Mouse (Mus musculus) midbrain, embryonic 11.5 days (tissue): ENCODE data around the gene Pard3. TPM values are rescaled to one million over a fixed set of nuclear protein-coding genes. Genes with fewer than 3 reads are reported as not detected.
"Not testable (repeated sequence)": the region's sequence is repeated elsewhere in the genome, so short reads cannot be mapped to it uniquely, and the experiment has no call there.

Source experiments
- ATAC-seq: fragments of 200-750 bp; cut with Nextera tagmentation; 2 replicates; pipeline ENCODE4 v1.8.0; 2017; ENCODE audit warnings: moderate TSS enrichment, moderate library complexity; ENCODE audit not compliant: low FRiP score
- DNase-seq: peaks from one replicate; pipeline ENCODE4 v3.0.0; 2015; ENCODE audit warnings: low spot score; ENCODE audit errors: missing footprints
- H3K27ac ChIP-seq: fragments of 300-500 bp; sonication (generic); 2 replicates; pipeline ENCODE4 v1.5.1; 2014; ENCODE audit warnings: low read depth, low read length
- H3K27me3 ChIP-seq: fragments of 300-500 bp; sonication (generic); 2 replicates; pipeline ENCODE4 v1.6.1; 2014; ENCODE audit warnings: mild to moderate bottlenecking, low read length, moderate library complexity, mixed read lengths; ENCODE audit not compliant: control insufficient read depth, insufficient read depth
- H3K36me3 ChIP-seq: fragments of 300-500 bp; sonication (generic); 2 replicates; pipeline ENCODE4 v1.6.1; 2014; ENCODE audit warnings: mild to moderate bottlenecking, low read length, moderate library complexity, mixed read lengths; ENCODE audit not compliant: control insufficient read depth, insufficient read depth
- H3K4me1 ChIP-seq: fragments of 300-500 bp; sonication (generic); 2 replicates; pipeline ENCODE4 v1.6.1; 2014; ENCODE audit warnings: low read length; ENCODE audit not compliant: control insufficient read depth, insufficient read depth
- H3K4me2 ChIP-seq: fragments of 300-500 bp; sonication (generic); 2 replicates; pipeline ENCODE4 v1.6.1; 2014; ENCODE audit warnings: mild to moderate bottlenecking, moderate library complexity
- H3K4me3 ChIP-seq: fragments of 300-500 bp; sonication (generic); 2 replicates; pipeline ENCODE4 v1.5.1; 2014; ENCODE audit warnings: low read depth, low read length
- H3K9ac ChIP-seq: fragments of 300-500 bp; sonication (generic); 2 replicates; pipeline ENCODE4 v1.6.1; 2014; ENCODE audit warnings: low read length
- H3K9me3 ChIP-seq: fragments of 300-500 bp; sonication (generic); 2 replicates; pipeline ENCODE4 v1.6.1; 2016; ENCODE audit warnings: low read length; ENCODE audit not compliant: control insufficient read depth
- WGBS: fragments of 180-500 bp; shearing (Covaris S2); extraction: QIAGEN DNeasy Blood & Tissue Kit; methylation state at CpG from one replicate; pipeline ENCODE4 v1.1.7; 2014; 5-methylcytosine and 5-hydroxymethylcytosine counted together
- polyA plus RNA-seq: library from polyadenylated mRNA; unstranded; fragments of >200 nt; fragmentation: Nextera tagmentation; extraction: Ambion mirVana; gene quantifications from 2 replicates; pipeline ENCODE4 v1.2.1, GENCODE M21; 2014

Gene Pard3
- polyA plus RNA-seq, 1 experiment from 2014 or later: 30.4 TPM

DNA sequence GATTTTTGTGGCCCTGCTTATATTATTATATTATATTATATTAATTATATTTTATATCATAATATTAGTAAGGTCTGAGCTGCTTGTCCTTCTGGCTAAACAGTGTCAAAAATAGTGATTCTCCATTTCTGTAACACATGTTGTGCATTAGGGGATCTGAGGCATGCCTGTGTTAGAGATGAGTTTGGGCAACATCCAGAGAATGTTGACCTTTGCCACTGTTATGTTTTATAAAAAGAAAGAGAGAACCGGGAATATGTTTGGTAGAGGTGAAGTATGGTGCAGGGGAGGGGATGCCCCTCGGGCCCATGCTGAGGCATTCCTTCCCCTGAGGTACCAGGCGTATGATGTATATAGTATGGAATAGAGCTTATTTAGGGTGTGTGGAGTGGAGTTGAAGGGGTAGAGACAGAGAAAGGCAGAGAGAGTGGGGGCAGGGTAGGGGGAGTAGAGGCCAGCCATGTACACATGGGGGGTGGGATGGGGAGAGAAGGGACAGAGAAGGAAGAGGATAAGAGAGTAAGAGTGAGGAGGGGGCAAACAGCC lies 95.8 kb downstream of the Pard3 start:
- H3K27me3 ChIP-seq: no peaks in the 10 kb centered on the region
- H3K4me3 ChIP-seq: no peak overlapping the region
- H3K36me3 ChIP-seq: no peaks in the 10 kb centered on the region
- 0 out of 2 replicates have a peak, but pooled peaks cover 2% of the 10 kb centered on the region for H3K4me1 ChIP-seq
- no peak for ATAC-seq
- WGBS: 75% methylated on average over 3 of the region's 3 CpGs
- H3K9ac ChIP-seq: no peak overlapping the region
- H3K9me3 ChIP-seq: no peaks in the 10 kb centered on the region
- H3K4me2 ChIP-seq: no peak overlapping the region
- peak; percentile 75 for DNase-seq
- H3K27ac ChIP-seq: no peak overlapping the region

DNA sequence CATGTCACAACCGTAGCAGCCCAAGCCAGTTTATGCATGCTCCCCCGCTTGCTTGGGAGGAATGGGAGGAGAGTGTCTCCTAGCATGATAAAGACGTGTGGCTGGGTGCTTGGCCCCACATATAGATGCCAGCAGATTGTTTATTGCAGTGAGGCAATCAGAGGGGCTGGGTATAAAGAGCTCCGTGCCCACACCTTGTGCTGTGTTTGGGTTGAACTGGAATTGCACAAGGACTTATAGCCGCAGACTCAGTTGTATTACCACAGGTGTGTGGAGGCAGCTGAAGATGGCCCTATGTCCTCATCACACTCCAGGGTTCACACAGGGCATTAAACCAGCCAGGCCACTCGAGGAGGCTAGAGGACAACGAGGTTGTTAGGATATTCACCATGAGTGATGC lies 98.2 kb downstream of the Pard3 start:
- Histone ChIP-seq H3K9ac (no peak overlapping the region), H3K36me3 (no peaks in the 10 kb centered on the region), H3K9me3 (no peaks in the 10 kb centered on the region), H3K27ac (no peak overlapping the region), H3K4me1 (0 out of 2 replicates have a peak, but pooled peaks cover 2% of the 10 kb centered on the region), H3K4me3 (no peak overlapping the region), H3K4me2 (no peak overlapping the region), H3K27me3 (no peaks in the 10 kb centered on the region)
- ATAC-seq: no peak
- peak; percentile 23 for DNase-seq
- 89% methylated on average over 7 of the region's 7 CpGs for WGBS

DNA sequence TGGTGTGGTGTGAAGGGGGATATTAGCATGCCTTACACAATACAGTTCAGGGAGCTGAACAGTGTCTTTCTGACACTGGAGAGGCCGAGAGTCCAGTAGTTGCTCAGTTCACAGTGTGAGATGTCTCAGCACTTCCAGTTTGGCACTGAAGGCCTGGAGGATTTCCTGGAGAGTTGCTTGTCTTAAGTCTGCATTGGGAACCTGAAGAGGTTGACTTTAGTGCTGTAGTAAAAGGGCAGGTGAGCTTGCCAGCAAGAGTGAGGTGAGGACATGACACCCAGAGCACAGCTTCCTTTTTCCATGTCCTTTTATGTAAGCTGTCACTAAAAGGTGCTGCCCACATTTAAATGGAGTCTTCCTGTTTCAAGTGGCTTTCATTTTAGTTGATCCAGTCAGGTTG lies 99.1 kb downstream of the Pard3 start:
- Histone ChIP-seq H3K36me3 (no peaks in the 10 kb centered on the region), H3K27me3 (no peaks in the 10 kb centered on the region), H3K4me2 (no peak overlapping the region), H3K9me3 (no peaks in the 10 kb centered on the region), H3K9ac (no peak overlapping the region), H3K27ac (no peak overlapping the region), H3K4me3 (no peak overlapping the region), H3K4me1 (0 out of 2 replicates have a peak, but pooled peaks cover 2% of the 10 kb centered on the region)
- WGBS: 91% methylated on average over 1 of the region's 1 CpGs
- DNase-seq (peak; percentile 45), ATAC-seq (no peak)

DNA sequence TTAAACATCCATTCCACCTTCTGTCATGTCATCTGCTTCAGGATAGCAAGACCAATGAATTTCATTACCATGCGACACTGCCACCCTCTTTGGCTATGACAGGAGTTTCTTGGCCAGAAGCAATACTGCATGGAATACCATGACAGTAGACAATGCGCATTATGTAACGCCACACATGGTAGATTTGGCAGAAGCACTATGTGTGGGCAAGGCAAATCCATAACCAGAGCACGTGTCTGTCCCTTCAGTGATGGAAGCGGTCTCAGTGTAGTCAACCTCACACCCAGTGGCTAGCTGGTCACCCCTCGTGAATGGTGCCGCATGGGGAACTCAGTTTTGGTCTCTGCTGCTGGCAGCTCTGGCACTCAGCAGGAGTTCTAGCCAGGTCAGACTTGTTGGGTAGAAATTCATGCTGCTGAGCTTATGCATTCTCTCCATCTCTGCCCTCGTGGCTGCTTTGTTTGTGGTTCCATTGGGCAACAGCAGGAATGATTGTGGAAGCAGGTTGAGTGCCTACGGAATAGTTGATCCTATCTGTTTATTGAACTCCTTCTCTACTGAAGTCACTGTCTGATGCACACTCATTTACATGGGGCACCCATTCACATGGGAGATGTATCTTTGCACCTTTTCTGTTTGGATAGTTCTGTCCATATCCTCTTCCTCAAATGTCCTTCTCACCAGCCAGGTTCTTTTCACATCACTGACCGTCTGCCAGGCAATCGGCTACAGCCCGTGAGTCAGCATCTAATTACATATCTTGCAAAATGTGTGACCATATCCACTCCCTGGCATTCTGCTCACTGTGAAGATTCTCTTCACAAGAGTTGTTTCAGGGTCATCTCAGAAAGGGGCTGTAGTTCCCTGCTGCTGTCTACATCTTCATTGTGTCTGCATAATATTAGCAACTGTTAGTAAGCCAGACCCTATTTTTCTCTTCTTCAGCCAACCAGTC lies 100.9 kb downstream of the Pard3 start:
- no peak overlapping the region for H3K9ac ChIP-seq
- WGBS: 93% methylated on average over 12 of the region's 12 CpGs
- no peaks in the 10 kb centered on the region for H3K9me3 ChIP-seq
- no peak overlapping the region for H3K27ac ChIP-seq
- ATAC-seq (no peak), DNase-seq (peak; percentile 62)
- no peaks in the 10 kb centered on the region for H3K36me3 ChIP-seq
- H3K4me1 ChIP-seq: 0 out of 2 replicates have a peak, but pooled peaks cover 2% of the 10 kb centered on the region
- no peaks in the 10 kb centered on the region for H3K27me3 ChIP-seq
- H3K4me3 ChIP-seq: no peak overlapping the region
- no peak overlapping the region for H3K4me2 ChIP-seq

DNA sequence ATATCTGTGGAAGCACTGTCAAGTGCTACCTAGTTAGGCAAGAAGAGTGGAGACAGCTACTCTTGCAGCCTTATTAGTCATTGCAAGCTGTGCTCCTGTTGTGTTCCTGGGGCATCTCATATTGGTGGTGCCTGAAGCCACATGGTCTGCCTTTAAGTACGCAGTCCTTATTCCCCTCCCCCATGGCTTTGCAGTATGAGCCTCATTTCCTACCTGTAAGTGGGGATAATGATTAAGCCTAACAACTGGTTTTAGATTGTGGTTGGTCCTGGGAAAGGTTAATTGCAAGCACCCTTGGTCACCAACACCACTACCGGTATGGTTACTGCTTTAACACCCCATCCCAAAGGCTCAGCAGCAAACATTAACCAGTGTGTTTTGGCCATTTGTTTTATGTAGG lies 104.8 kb downstream of the Pard3 start:
- 93% methylated on average over 2 of the region's 2 CpGs for WGBS
- no peak for ATAC-seq
- no peaks in the 10 kb centered on the region for H3K4me1 ChIP-seq
- no peak overlapping the region for H3K4me3 ChIP-seq
- no peak overlapping the region for H3K27ac ChIP-seq
- no peaks in the 10 kb centered on the region for H3K9me3 ChIP-seq
- no peak overlapping the region for H3K9ac ChIP-seq
- peak; percentile 79 for DNase-seq
- no peaks in the 10 kb centered on the region for H3K27me3 ChIP-seq
- H3K36me3 ChIP-seq: no peaks in the 10 kb centered on the region
- no peak overlapping the region for H3K4me2 ChIP-seq

DNA sequence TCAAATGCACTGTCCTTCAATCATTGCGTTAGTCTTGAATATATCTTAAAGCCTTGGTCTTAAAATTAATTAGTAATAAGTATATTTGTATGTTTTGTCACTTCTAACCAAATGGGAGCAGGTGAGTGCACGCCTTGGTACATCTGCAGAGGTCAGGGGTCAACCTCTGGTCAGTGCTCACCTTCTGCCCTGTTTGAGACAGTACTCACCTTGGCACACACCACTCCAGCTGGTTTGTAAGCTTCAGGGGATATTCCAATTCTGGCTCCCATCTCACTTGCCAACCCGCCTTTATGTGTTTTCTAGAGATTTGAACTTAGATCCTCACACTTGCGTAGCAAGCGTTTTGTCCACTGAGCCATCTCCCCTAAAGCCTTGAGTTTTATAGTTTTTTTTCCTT lies 105.7 kb downstream of the Pard3 start:
- WGBS: 94% methylated on average over 5 of the region's 5 CpGs

DNA sequence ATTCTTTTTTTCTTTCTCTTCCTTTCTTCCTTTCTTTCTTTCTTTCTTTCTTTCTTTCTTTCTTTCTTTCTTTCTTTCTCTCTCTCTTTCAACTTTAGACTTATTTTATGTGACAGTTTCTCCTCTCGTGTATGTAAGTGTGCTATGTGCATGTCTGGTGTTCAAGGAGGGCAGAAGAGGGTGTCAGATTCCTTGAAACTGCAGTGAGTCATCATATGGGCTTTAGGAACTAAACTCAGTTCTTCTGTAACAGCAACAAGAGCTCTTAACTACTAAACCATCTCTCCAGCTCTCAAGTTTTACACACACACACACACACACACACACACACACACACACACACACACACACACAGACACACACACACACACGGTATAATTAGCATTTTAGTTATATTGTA lies 106.7 kb downstream of the Pard3 start:
- not testable (repeated sequence) for H3K9ac ChIP-seq, H3K9me3 ChIP-seq, H3K27me3 ChIP-seq, H3K4me1 ChIP-seq, H3K36me3 ChIP-seq, H3K4me2 ChIP-seq, DNase-seq, ATAC-seq, H3K27ac ChIP-seq, H3K4me3 ChIP-seq
- WGBS: 89% methylated on average over 2 of the region's 2 CpGs

More for the DNA sequence above, 105.7 kb downstream of the Pard3 start:
- Histone ChIP-seq H3K27ac (no peak overlapping the region), H3K4me1 (no peaks in the 10 kb centered on the region), H3K9ac (no peak overlapping the region), H3K36me3 (no peaks in the 10 kb centered on the region), H3K9me3 (no peaks in the 10 kb centered on the region), H3K27me3 (no peaks in the 10 kb centered on the region), H3K4me3 (no peak overlapping the region), H3K4me2 (no peak overlapping the region)
- ATAC-seq (no peak), DNase-seq (no peak)

DNA sequence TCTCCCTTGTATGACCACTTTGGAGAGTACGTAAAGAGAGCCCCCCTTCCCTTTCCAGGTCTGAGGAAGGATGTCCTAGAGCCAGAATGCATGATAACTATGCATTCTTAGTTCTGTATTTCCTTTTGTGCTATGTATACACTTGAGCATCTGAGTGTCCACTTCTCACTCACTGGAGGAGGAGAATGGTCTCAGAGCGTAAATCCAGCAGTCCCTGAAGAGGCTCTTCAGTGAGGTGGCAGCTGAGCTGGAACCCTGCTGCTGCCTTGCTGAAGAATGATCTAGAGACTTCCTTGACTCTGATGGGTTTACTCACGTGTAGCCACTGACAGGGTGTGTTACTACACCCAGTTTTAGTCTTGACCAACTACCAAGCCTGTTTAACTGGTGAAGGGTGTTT lies 107.2 kb downstream of the Pard3 start:
- DNase-seq (no peak), ATAC-seq (no peak)
- Histone ChIP-seq H3K4me1 (no peaks in the 10 kb centered on the region), H3K27me3 (no peaks in the 10 kb centered on the region), H3K27ac (no peak overlapping the region), H3K4me2 (no peak overlapping the region), H3K36me3 (no peaks in the 10 kb centered on the region), H3K9ac (no peak overlapping the region), H3K4me3 (no peak overlapping the region), H3K9me3 (no peaks in the 10 kb centered on the region)
- WGBS: 88% methylated on average over 3 of the region's 3 CpGs

DNA sequence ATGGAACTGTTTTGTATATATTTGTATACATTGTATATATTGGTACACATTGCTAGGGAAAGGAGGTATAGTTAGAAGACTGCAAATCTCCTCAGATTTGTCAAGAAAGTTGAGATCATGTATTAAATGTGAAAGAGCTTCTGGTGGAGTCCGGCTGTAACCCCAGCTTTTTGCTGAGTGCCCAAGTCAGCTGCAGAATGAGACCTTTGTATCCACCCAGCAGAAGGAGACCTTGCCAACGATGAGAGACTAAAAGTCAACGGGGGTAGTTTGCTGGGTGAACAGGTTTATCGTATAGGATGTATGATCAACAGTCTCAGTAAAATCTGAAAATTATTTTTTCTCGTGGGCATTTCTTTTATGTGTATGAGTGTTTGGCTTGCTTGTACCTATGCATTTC lies 109.8 kb downstream of the Pard3 start:
- Histone ChIP-seq H3K9me3 (no peaks in the 10 kb centered on the region), H3K27me3 (no peaks in the 10 kb centered on the region), H3K4me3 (no peak overlapping the region), H3K4me1 (no peaks in the 10 kb centered on the region), H3K4me2 (no peak overlapping the region), H3K36me3 (no peaks in the 10 kb centered on the region), H3K9ac (no peak overlapping the region), H3K27ac (no peak overlapping the region)
- WGBS: 93% methylated on average over 5 of the region's 5 CpGs
- no peak for ATAC-seq
- DNase-seq: no peak
